Mouse (Mus musculus) embryo, embryonic 9.5 days (tissue): ENCODE data around the gene Casp8.
"Not testable (repeated sequence)": the region's sequence is repeated elsewhere in the genome, so short reads cannot be mapped to it uniquely, and the experiment has no call there.

Experiments
- DNase-seq: peaks from one replicate; pipeline ENCODE4 v3.0.0-alpha.2; 2017; ENCODE audit errors: extremely low spot score

Gene Casp8

DNA sequence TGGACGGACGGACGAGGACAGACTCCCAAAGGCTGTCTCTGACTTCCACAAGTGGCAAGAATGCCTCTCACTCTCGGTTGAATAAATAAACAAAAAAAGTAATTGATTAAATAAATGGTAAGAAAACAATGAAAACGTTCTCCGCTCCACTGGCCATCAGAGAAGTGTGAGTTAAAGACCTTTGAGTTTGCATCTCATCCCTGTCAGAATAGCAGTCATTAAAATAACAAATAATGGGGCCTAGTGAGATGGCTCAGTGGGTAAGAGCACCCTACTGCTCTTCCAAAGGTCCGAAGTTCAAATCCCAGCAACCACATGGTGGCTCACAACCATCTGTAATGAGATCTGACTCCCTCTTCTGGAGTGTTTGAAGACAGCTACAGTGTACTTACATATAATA, 5.5 kb downstream of the Casp8 start:
- not testable (repeated sequence) for DNase-seq

GRCm38 (mm10) chr1:58801558-58802285, 6.5 kb downstream of the Casp8 start:
- no peak for DNase-seq

DNA sequence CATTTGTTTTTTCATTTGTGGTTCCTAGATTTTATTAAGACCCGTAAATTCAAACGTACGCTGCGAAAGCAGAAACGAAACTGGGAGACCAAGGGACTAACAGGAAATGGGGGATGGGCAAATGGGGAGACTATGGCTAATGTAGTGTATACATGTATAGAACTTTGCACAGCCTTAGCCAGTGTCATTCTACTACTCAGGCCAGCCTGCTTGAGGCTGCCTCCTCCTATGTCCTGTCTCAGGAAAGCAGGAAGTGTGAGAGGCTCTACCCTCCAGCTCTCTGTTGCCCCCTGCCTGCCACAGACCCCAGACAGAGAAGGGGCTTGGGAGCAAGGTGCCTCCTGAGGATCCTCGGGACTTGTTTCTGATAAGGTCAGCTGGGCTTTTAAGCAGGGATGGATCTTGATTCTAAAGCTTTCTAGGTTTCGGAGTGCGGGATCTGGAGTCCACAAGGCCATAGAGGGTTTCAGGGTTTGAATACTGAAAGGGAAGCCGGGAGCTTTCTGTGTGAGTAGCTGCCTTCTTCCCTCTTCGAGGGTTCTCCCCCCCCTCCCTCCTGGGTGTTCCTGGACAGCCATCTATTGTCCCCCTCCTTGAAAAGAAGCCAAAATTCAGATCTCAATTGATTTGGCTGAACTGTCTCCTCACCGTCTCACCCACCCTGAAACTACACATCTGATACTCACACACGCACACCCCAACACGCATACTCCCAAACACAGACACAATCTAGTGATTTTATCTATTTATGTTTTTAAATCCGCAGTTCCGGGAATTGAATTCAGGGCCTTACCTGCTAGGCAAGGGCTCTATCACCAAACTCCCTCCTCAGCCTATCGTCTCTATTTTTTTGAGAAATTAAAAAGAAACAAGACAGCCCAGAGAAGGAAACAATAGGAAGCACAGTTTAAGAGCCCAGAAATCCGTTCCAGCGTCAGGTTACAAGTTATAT, 7.4 kb downstream of the Casp8 start:
- DNase-seq: no peak

DNA sequence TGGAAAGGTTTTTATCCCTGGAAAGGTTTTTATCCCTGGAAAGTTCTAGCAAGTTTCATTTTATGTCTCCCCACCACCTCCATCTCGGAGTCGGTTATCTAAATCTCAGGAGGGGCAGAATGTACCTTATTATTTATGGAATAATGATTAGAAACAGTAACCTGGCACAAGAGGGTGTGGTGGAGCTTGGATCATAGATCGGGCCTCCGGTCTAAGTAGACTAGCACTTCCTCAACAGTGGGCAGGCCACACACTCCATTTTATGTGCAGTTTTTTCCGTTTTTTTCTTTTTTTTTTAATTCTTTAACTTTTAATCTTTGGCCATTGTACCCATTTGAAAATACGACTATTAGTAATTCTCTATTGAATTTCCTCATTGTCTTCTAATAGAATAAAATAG, 8.4 kb downstream of the Casp8 start:
- no peak for DNase-seq

DNA sequence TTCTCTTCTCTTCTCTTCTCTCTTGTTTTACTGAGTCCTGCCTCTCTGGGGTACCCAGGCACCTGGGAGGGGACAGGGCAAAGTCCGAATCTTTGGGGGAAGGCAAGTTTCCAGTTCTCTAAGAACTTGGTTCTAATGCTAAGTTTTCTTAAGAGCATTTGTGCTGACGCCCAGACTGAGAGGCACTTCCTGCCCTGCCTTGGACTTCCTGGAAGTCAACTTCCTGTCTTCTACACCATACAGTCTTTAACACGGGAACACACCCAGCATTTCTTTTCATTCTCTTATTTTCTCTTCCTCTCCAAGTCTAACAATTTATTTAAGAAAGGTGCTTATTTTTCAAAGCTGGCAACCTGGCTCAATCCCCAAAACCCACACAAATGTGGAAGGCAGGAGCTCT, 11.5 kb downstream of the Casp8 start:
- DNase-seq: no peak

DNA sequence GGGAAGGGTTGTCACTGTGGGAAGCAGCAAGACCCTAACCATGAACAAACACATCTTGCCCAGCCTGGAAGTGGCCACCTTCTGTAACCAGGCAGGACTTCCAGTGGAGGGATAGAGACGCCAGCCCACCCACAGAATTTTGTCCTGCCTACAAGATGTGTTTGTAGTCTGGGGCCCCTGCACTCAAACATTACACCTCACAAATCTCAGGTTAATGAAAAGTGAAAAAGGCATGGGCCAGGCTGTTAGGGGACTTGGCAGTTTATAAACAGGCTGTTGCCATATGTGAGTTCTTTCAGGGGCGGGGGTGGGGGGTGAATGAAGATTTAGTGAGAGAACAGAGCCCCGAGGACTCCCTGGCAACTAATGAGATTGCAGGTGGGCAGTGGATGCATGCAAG, 31.1 kb downstream of the Casp8 start:
- DNase-seq: no peak

- no peak for DNase-seq
These were observed 35.6 kb downstream of the Casp8 start for GRCm38 (mm10) chr1:58830741-58831140.

- DNase-seq: no peak
These were observed 37.0 kb downstream of the Casp8 start for GRCm38 (mm10) chr1:58832198-58832597.

- not testable (repeated sequence) for DNase-seq
These were observed 61.6 kb downstream of the Casp8 start for GRCm38 (mm10) chr1:58856811-58857210.

DNA sequence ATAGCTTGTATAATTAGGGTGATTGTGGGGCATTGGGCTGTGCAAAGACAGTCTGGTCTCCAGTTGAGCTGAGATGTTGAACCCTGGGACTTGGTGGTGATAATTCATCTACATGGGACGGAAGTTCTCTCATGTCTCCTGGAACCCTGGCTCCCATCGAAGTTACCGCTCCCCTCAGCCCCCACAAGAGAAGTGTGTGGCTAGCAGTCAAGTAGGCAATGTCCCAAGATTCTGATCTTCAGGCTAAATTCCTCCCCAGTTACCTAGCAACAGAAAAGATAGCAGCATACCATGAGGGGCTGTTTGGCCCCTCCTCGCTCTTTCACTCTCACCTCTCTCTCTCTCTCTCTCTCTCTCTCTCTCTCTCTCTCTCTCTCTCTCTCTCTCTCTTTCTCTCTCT, 64.0 kb downstream of the Casp8 start:
- not testable (repeated sequence) for DNase-seq

DNA sequence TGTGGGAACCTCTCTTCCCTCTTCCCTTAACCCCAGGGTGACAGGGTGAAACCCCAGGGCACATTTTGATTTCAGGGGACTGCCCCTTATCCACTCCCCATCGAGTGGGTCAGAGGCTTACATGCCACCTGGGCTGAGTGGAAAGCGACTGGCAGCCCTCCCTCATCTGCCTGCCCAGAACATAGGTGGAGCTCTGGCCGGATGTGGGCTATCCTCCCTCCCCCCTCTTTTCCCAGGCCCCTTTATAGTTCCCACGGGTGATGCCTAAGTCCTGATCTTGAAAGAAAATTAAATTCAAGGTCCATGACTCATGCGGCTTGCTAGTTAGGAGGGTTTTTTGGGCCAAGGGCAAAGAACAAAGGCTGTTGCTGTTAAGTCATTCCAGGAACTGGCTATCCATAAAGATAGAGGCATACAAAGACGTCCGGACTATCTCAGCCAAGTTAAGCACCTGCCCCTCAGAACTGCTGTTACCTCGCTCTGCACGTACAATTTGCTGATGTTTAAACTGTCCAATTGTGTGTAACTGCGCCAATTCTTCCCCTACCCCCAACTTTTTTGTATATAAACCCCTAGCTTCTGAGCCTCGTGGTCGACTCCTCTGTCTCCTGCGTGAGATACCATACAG, 64.7 kb downstream of the Casp8 start:
- DNase-seq: not testable (repeated sequence)

DNA sequence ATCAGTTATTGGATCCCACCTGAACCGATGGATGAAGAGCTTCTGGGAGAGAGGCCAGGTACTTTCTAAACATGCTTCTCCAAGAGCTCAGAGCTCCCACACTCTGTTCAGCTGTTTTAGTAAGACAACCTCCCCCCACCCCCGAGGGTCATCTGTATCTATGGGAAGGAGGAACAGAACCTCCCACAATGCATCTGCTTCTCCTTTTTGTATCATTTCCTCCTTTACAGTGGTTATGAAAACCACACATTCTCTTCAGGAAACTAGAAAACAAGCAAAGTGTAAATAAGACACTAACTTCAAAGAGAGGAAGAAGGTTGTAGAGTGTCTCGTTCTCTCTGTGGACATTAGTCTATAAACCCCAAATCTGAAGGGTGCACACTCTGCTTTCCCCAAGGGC, 65.4 kb downstream of the Casp8 start:
- DNase-seq: not testable (repeated sequence)

GRCm38 (mm10) chr1:58876500-58876899, 81.3 kb downstream of the Casp8 start:
- DNase-seq: not testable (repeated sequence)

GRCm38 (mm10) chr1:58879291-58879690, 84.1 kb downstream of the Casp8 start:
- DNase-seq: not testable (repeated sequence)

GRCm38 (mm10) chr1:58883279-58883678, 88.1 kb downstream of the Casp8 start:
- DNase-seq: not testable (repeated sequence)

DNA sequence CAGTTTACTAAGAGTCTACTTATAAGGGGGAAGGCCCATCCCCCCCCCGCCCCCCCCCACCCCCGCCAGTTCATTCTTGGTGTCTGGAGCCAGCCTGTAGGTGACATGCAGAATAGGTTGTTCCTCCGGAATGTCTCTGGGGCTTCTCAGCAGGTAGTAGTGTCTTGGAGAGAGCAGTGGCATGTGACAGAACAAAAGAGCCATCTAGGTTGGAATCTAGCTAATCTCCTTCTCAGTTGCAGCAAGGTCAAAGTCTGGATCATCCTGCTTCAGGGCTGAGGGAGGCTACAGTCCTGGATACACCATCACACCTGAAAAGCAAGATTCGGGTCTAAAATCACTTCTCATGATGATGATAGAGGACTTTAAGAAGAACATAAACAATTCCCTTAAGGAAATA, 90.5 kb downstream of the Casp8 start:
- no peak for DNase-seq

DNA sequence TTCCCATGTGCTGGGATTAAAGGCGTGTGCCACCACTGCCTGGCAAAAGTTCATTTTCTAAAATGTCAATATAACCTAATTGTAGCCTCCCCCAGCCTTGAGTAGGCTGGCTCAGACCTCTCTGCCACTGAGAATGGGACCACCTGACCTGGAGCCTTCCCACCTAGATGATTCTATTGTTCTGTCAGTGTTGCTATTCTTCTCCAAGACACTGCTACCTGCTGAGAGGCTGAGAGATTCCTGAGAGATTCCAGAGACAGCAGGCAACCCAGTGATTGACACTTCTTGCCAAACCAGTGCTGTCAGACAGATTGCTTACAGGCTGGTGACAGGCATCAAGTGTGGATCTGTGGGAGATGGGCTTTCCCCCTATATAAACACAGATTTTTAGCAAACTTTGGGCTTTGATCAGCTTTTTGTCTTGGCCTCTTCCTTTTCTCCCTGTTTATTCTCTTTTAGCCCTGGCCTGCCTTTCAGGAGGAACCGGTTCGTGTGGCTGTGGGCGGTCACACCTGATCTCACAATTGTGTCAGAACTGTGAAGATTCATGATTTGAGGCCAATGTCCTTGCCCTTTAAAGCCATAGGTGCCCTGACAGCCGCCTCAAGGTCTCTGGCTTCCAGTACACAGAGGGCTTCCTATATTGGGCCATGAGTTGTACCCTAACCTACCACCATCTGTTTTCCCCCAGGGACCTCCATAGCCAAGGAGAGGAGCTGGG, 94.8 kb downstream of the Casp8 start:
- no peak for DNase-seq

- DNase-seq: not testable (repeated sequence)
These were observed 95.6 kb downstream of the Casp8 start for GRCm38 (mm10) chr1:58890697-58891290.

DNA sequence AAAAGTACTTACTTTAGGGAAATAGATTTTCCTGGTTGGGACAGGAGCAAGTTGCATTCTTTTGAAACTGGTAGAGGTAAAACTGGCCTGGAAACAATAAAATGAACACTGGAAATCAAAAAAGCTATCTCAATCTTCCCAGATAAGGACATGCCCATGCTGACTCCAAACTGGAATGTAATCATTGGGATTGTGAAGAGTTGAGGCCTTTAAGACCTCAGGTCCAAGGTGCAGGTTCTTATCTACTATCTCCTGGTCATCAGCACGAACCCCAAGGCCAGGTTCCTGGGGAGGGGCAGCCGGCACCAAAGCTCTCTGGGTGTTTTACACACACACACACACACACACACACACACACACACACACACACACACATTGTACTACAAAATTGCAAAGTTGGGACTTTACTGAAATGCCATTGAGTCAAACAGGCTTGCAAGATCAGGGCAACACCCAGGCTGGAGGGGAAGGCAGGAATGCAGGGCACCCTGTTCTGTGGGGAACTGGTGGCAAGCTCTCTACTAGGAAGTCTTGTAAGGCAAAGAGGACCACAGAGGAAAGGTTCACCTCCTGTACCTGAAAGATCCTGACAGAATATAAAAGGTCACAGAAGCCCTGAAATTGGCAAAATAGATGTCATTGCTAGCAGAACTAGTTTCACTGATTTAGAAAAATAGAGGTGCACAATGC, 96.5 kb downstream of the Casp8 start:
- DNase-seq: not testable (repeated sequence)

DNA sequence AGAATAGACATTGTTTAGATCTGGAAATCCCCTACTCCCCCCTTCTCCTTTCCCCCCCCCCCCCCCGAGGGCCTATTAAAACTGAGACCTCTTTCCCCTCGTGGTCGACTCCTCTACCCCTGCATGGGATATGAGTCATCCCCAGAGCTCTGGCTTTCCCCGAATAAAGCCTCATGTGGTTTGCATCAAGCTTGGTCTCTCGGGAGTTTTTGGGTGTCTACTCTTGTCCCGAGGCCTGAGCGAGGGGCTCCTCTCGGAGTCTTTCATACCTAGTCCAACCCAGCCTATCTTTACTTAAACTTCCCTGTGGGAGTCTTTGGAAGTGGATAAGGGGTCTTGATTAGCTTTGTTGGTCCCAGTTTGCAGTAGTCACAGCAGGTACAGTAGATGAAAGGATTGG, 97.2 kb downstream of the Casp8 start:
- not testable (repeated sequence) for DNase-seq
